Mouse (Mus musculus): ENCODE results near the gene Plekhg6. TPM values are rescaled to one million over a fixed set of nuclear protein-coding genes. Genes with fewer than 3 reads are reported as not detected.

The Plekhg6 gene
- polyA plus RNA-seq, 1 experiment from 2014 or later: 13.2 TPM

DNA sequence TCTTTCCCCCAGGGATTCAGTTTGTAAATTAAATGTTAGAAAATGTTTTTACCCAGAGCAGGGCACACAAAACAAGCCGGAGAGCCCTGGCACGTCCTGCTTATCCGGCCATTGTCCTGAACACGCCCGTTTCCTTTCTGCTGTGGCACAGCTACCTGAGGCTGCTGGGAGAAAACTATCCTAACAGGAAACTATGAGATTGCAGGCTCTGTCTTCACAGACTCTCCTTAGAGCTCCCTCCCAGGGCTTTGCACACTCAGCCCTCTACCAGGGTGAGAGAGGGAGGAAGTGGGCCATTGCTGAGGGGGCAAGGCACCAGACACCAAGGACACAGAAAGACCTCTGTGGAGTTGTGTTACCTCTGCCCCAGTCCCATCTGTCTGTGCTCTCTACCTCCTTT lies 40.3 kb downstream of the Plekhg6 start:
- Histone ChIP-seq H3K9ac (ENCODE audit: low read depth, low read length) (no peak overlapping the region), H3K4me1 (ENCODE audit: control insufficient read depth, insufficient read depth, low read length) (peaks cover 39% of the 10 kb centered on the region), H3K27ac (ENCODE audit: low read length) (0 out of 2 replicates have a peak overlapping the region, but pooled peaks have one; percentile 5), H3K4me3 (ENCODE audit: low read length) (no peak overlapping the region), H3K4me2 (ENCODE audit: low read depth, low read length) (no peak overlapping the region), H3K9me3 (ENCODE audit: control insufficient read depth, low read length) (no peaks in the 10 kb centered on the region), H3K36me3 (ENCODE audit: control insufficient read depth, insufficient read depth, low read length) (no peaks in the 10 kb centered on the region), H3K27me3 (replicated peaks; ENCODE audit: control insufficient read depth, insufficient read depth, low read length) (no peaks in the 10 kb centered on the region)
- no peak for ATAC-seq
- 56% methylated on average over 5 of the region's 5 CpGs for WGBS

DNA sequence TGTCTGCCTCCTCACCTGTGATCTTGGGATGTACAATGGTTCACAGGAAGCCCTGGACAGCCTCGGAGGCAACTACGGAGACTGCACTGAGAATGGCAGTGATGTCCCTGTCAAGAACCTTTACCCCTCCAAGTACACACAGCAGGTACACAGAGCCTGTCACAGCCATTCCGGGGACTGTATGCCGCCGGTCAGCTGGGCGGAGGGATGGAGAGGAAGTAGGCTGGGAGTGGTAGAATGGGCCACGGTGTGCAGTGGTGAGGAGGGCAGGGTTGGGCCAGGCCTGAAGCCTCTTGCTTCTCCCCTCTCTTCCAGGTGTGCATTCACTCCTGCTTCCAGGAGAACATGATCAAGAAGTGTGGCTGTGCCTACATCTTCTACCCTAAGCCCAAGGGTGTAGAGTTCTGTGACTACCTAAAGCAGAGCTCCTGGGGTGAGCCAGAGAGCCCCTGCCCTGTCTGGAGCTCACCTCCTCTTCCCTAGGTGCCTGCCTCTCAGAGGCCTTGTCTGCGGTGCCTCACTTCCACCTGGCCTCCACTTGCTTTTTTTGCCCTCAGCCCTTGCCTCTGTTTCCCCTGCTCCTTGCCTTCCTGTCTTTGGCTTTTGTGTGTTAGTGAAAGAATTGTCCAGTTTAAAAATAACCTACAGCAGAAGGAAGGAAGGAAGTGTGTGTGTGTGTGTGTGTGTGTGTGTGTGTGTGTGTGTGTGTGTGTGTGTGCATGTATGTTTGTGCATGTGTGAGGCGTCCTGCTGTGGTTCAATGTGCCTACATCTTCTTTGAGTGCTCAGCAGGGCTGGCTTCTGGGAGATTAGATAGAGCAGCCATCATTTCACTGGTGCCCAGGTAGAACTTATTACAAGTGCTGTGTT lies 41.6 kb downstream of the Plekhg6 start:
- H3K9ac ChIP-seq (ENCODE audit: low read depth, low read length): no peak overlapping the region
- 66% methylated on average over 9 of the region's 9 CpGs for WGBS

DNA sequence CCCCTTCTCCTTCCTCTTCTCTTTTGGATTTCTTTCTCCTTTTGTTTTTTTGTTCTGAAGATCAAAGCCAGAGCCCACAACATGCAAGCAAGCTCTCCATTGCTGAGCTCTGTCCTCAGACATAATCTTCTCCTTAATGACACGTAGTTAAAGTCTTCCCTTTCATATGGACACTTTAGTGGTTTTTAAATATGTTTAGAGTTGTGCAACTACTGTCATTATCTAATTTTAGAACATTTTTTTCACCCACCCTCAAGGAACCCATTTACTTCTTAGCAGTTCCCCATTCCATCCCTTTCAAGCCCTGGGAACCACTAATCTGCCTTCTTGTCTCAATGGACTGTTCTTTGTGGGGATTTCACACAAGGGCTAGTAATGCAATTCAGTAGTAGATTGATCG lies 46.2 kb downstream of the Plekhg6 start:
- WGBS: 77% methylated on average over 2 of the region's 2 CpGs
- Histone ChIP-seq H3K36me3 (ENCODE audit: control insufficient read depth, insufficient read depth, low read length) (no peaks in the 10 kb centered on the region), H3K4me1 (ENCODE audit: control insufficient read depth, insufficient read depth, low read length) (peaks cover 7% of the 10 kb centered on the region), H3K4me2 (ENCODE audit: low read depth, low read length) (no peak overlapping the region), H3K27ac (ENCODE audit: low read length) (no peak overlapping the region), H3K9me3 (ENCODE audit: control insufficient read depth, low read length) (no peaks in the 10 kb centered on the region), H3K4me3 (ENCODE audit: low read length) (no peak overlapping the region), H3K9ac (ENCODE audit: low read depth, low read length) (no peak overlapping the region), H3K27me3 (replicated peaks; ENCODE audit: control insufficient read depth, insufficient read depth, low read length) (no peaks in the 10 kb centered on the region)
- no peak for ATAC-seq

More for the DNA sequence above, 41.6 kb downstream of the Plekhg6 start:
- Histone ChIP-seq H3K4me3 (ENCODE audit: low read length) (no peak overlapping the region), H3K4me1 (ENCODE audit: control insufficient read depth, insufficient read depth, low read length) (peaks cover 27% of the 10 kb centered on the region), H3K27ac (ENCODE audit: low read length) (0 out of 2 replicates have a peak overlapping the region, but pooled peaks have one; percentile 29), H3K9me3 (ENCODE audit: control insufficient read depth, low read length) (no peaks in the 10 kb centered on the region), H3K36me3 (ENCODE audit: control insufficient read depth, insufficient read depth, low read length) (no peaks in the 10 kb centered on the region), H3K27me3 (replicated peaks; ENCODE audit: control insufficient read depth, insufficient read depth, low read length) (no peaks in the 10 kb centered on the region), H3K4me2 (ENCODE audit: low read depth, low read length) (no peak overlapping the region)
- ATAC-seq: no peak

DNA sequence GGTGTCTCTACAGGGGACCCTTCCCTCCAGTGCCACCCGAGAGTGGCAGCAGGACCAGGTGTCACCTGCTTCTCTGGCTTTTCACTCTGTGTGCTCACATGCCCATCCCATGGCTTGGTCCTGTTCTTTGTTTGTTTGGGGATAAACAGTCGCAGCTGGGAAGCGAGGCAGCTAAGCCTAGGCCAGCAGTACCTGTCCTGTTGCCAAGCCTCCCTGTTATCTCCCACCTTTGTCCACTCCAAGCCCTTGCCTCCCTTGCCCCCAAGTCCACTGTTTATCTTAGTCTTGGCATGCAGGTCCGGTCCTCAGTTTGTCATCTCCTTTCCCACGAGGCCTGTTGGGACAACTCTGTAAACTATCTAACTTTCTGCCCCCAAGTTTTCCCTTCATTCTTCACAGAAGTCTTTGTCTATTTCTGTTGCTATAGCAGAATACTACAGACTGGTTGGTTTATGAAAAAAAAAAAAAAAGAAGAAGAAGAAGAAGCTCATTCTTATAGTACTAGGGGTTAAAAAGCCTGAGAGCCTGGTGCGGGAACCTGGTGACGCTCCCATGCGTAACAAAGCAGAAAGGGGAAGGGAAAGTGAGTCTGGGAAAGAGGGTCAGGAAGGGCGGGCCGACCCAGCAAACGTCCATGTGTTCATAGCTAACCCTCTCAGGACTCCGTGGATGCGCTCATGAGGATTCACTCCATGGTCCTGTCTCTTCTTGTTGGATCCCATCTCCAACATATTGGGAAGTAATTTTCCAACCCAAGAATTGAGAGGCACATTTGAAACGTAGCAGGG lies 47.3 kb downstream of the Plekhg6 start:
- Histone ChIP-seq H3K27ac (ENCODE audit: low read length) (no peak overlapping the region), H3K36me3 (ENCODE audit: control insufficient read depth, insufficient read depth, low read length) (no peaks in the 10 kb centered on the region), H3K4me2 (ENCODE audit: low read depth, low read length) (no peak overlapping the region), H3K4me3 (ENCODE audit: low read length) (no peak overlapping the region), H3K9ac (ENCODE audit: low read depth, low read length) (no peak overlapping the region), H3K27me3 (replicated peaks; ENCODE audit: control insufficient read depth, insufficient read depth, low read length) (no peaks in the 10 kb centered on the region), H3K4me1 (ENCODE audit: control insufficient read depth, insufficient read depth, low read length) (peaks cover 7% of the 10 kb centered on the region), H3K9me3 (ENCODE audit: control insufficient read depth, low read length) (no peaks in the 10 kb centered on the region)
- ATAC-seq: no peak
- WGBS: 64% methylated on average over 14 of the region's 14 CpGs

DNA sequence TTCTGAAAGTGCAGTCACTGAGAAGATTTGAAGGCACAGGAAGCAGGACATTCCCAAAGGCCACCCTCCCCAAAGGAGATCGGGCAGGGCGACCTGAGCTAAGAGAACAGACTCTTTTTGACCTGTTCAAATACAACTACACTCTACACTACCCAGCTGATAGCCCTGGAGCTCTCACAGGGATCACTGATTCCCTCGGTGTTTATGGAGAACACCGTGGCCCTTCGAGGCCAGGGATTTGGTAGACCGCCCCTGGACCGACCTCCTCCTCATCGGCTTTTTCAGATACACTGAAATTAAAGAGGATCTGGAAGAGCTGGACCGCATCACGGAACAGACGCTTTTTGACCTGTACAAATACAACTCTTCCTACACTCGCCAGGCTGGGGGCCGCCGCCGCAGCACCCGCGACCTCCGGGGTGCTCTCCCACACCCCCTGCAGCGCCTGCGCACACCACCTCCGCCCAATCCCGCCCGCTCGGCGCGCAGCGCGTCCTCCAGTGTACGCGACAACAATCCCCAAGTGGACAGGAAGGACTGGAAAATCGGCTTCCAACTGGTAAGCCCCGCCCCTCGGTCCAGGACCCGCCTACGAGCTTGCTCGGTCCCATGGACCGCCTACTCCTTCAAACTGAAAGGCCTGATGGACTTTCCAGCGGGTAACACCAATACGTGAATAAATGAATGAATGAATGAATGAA lies 49.8 kb downstream of the Plekhg6 start:
- 2% methylated on average over 39 of the region's 39 CpGs for WGBS
- peak overlapping the region; percentile 12; the same call in 1 of the 2 replicates for H3K27ac ChIP-seq (ENCODE audit: low read length)
- ATAC-seq: peak; percentile 96
- peaks cover 7% of the 10 kb centered on the region for H3K4me1 ChIP-seq (ENCODE audit: control insufficient read depth, insufficient read depth, low read length)
- no peaks in the 10 kb centered on the region for H3K27me3 ChIP-seq (replicated peaks; ENCODE audit: control insufficient read depth, insufficient read depth, low read length)
- H3K4me3 ChIP-seq (ENCODE audit: low read length): peak overlapping the region; percentile 60
- no peaks in the 10 kb centered on the region for H3K9me3 ChIP-seq (ENCODE audit: control insufficient read depth, low read length)
- H3K9ac ChIP-seq (ENCODE audit: low read depth, low read length): peak overlapping the region; percentile 74
- no peaks in the 10 kb centered on the region for H3K36me3 ChIP-seq (ENCODE audit: control insufficient read depth, insufficient read depth, low read length)
- peak overlapping the region; percentile 84 for H3K4me2 ChIP-seq (ENCODE audit: low read depth, low read length)

DNA sequence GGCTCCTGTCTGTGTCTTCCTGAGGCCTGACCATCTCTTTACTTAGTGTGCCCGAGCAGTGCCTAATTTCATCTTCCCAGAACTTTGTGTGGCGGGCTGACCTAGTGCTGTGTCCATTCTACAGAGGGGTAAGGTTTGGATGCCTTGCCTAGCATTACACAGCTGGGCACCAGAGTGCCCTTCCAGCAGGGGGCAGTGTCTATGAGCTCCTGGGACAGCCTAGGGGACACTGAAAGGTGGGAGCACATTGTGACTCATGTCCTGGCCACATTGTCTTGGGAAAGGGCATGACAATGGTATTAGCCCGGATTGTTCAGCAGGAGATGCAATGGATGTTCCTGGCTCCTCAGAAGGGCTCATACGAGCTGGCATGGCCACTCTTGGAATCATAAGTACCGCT lies 52.4 kb downstream of the Plekhg6 start:
- H3K4me3 ChIP-seq (ENCODE audit: low read length): no peak overlapping the region
- H3K9me3 ChIP-seq (ENCODE audit: control insufficient read depth, low read length): no peaks in the 10 kb centered on the region
- H3K4me2 ChIP-seq (ENCODE audit: low read depth, low read length): no peak overlapping the region
- H3K27ac ChIP-seq (ENCODE audit: low read length): no peak overlapping the region
- no peak for ATAC-seq
- H3K4me1 ChIP-seq (ENCODE audit: control insufficient read depth, insufficient read depth, low read length): peaks cover 10% of the 10 kb centered on the region
- no peaks in the 10 kb centered on the region; the same call in 1 of the 2 replicates for H3K27me3 ChIP-seq (replicated peaks; ENCODE audit: control insufficient read depth, insufficient read depth, low read length)
- WGBS: 85% methylated on average over 5 of the region's 5 CpGs
- no peak overlapping the region for H3K9ac ChIP-seq (ENCODE audit: low read depth, low read length)
- H3K36me3 ChIP-seq (ENCODE audit: control insufficient read depth, insufficient read depth, low read length): no peaks in the 10 kb centered on the region

DNA sequence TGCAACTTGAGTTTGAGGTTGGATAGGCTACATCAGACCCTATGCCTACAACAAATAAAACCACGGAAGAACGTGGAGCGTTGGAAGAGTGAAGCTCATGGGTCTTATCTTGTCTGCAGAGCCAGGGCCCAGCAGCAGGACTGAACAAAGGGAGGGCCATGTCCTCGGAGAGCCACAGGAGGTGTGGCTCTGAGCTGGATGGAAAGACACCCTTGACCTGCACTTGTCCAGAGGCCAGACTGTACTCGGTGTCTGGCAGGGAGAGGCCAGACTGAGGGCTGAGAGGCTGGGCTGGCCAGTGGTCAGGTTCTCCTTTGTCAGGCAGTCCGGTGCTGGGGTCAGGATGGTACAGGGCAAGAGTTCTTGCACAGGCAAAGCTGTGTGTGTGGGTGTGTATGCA lies 55.3 kb downstream of the Plekhg6 start:
- Histone ChIP-seq H3K27me3 (replicated peaks; ENCODE audit: control insufficient read depth, insufficient read depth, low read length) (peaks cover 15% of the 10 kb centered on the region; the same call in 1 of the 2 replicates), H3K4me1 (ENCODE audit: control insufficient read depth, insufficient read depth, low read length) (peaks cover 11% of the 10 kb centered on the region), H3K4me2 (ENCODE audit: low read depth, low read length) (no peak overlapping the region), H3K27ac (ENCODE audit: low read length) (no peak overlapping the region), H3K9ac (ENCODE audit: low read depth, low read length) (no peak overlapping the region), H3K9me3 (ENCODE audit: control insufficient read depth, low read length) (no peaks in the 10 kb centered on the region), H3K36me3 (ENCODE audit: control insufficient read depth, insufficient read depth, low read length) (no peaks in the 10 kb centered on the region), H3K4me3 (ENCODE audit: low read length) (no peak overlapping the region)
- WGBS: 48% methylated on average over 6 of the region's 6 CpGs
- peak; percentile 37 for ATAC-seq

DNA sequence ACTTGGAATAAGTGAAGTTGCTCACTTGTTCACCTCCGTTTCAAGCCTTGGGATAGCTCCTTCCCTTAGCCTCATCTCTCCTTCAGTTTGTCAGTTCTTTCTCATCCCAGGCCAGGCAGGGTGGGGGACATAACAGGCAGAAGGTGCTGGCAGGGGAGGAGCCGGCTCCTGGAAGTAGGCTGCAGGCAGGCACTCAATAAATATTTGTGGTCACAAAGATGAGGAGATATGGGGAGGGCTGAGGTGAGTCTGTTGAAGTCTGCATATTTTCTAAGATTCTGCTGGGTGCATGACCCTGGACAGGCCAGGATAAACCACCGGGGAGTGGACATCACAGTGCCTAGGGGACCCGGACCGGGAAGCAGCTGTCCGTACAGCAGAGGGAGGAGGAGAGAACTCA lies 57.0 kb downstream of the Plekhg6 start:
- Histone ChIP-seq H3K9me3 (ENCODE audit: control insufficient read depth, low read length) (no peaks in the 10 kb centered on the region), H3K9ac (ENCODE audit: low read depth, low read length) (no peak overlapping the region), H3K4me2 (ENCODE audit: low read depth, low read length) (no peak overlapping the region), H3K4me1 (ENCODE audit: control insufficient read depth, insufficient read depth, low read length) (peaks cover 9% of the 10 kb centered on the region; the same call in 1 of the 2 replicates), H3K27ac (ENCODE audit: low read length) (no peak overlapping the region), H3K27me3 (replicated peaks; ENCODE audit: control insufficient read depth, insufficient read depth, low read length) (peaks cover 16% of the 10 kb centered on the region; the same call in 1 of the 2 replicates), H3K4me3 (ENCODE audit: low read length) (no peak overlapping the region), H3K36me3 (ENCODE audit: control insufficient read depth, insufficient read depth, low read length) (no peaks in the 10 kb centered on the region)
- 48% methylated on average over 6 of the region's 6 CpGs for WGBS
- no peak for ATAC-seq

DNA sequence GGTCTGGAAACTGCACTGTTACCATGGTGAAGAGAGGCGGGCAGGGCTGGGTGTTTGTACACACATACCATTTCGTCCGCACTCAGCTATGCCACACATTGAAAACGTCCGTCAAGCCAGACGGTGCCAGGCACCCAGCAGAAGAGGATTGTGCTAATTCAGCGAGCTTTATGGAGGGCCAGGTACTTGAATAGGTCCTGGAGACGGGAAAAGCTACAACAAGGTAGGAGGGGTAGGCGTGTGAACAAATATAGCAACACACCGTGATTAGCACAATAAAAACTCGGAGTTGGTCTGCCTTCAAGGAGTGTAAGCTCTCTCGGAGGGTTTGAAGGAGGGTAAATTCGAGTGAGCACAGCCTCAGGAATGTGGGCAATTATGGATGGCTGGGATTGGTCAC lies 57.8 kb downstream of the Plekhg6 start:
- 0 out of 2 replicates have a peak, but pooled peaks have one; percentile 16 for ATAC-seq
- no peak overlapping the region for H3K27ac ChIP-seq (ENCODE audit: low read length)
- peaks cover 9% of the 10 kb centered on the region; the same call in 1 of the 2 replicates for H3K4me1 ChIP-seq (ENCODE audit: control insufficient read depth, insufficient read depth, low read length)
- no peak overlapping the region for H3K4me3 ChIP-seq (ENCODE audit: low read length)
- H3K9ac ChIP-seq (ENCODE audit: low read depth, low read length): no peak overlapping the region
- H3K9me3 ChIP-seq (ENCODE audit: control insufficient read depth, low read length): no peaks in the 10 kb centered on the region
- 56% methylated on average over 13 of the region's 13 CpGs for WGBS
- no peaks in the 10 kb centered on the region for H3K36me3 ChIP-seq (ENCODE audit: control insufficient read depth, insufficient read depth, low read length)
- H3K4me2 ChIP-seq (ENCODE audit: low read depth, low read length): no peak overlapping the region
- peaks cover 16% of the 10 kb centered on the region; the same call in 1 of the 2 replicates for H3K27me3 ChIP-seq (replicated peaks; ENCODE audit: control insufficient read depth, insufficient read depth, low read length)

Measured in intestine, embryonic 16.5 days (tissue).